Mouse (Mus musculus) heart, adult 2 months (tissue): ENCODE data around the gene Trpd52l3. TPM values are rescaled to one million over a fixed set of nuclear protein-coding genes. Genes with fewer than 3 reads are reported as not detected.

Source experiments
- DNase-seq, 2 experiments: peaks; one replicate each; pipeline ENCODE4 v3.0.0; 2021
- H3K27ac ChIP-seq: fragments of 200-600 bp; 2 replicates; pipeline ENCODE4 v1.8.1; 2022
- H3K27me3 ChIP-seq: fragments of 200-500 bp; 2 replicates; pipeline ENCODE4 v1.6.1; 2012; ENCODE audit warnings: mild to moderate bottlenecking, low read length, inconsistent platforms, mixed read lengths; ENCODE audit not compliant: control insufficient read depth, insufficient read depth
- H3K36me3 ChIP-seq: fragments of 200-500 bp; 2 replicates; pipeline ENCODE4 v1.6.1; 2012; ENCODE audit warnings: low read length, inconsistent platforms; ENCODE audit not compliant: control insufficient read depth, insufficient read depth
- H3K4me1 ChIP-seq: fragments of 200-500 bp; 2 replicates; pipeline ENCODE4 v1.6.1; 2011; ENCODE audit warnings: low read length; ENCODE audit not compliant: control insufficient read depth, insufficient read depth
- H3K4me3 ChIP-seq: fragments of 200-600 bp; 2 replicates; pipeline ENCODE4 v1.8.1; 2022
- H3K79me2 ChIP-seq: fragments of 200-500 bp; replicated peaks from 2 replicates; pipeline ENCODE4 v1.6.1; 2012; ENCODE audit warnings: mild to moderate bottlenecking, inconsistent platforms, low read length, moderate library complexity, mixed read lengths; ENCODE audit not compliant: control insufficient read depth, insufficient read depth
- H3K9ac ChIP-seq: fragments of 200-500 bp; 2 replicates; pipeline ENCODE4 v1.6.1; 2012; ENCODE audit warnings: low read depth, mild to moderate bottlenecking, control low read depth, inconsistent platforms, low read length, mixed read lengths
- CTCF ChIP-seq: fragments of 200-600 bp; IDR thresholded peaks from 2 replicates; pipeline ENCODE4 v1.8.1; 2022; ENCODE audit warnings: antibody characterized with exemption, mild to moderate bottlenecking, moderate library complexity
- EP300 ChIP-seq: fragments of 200-500 bp; IDR thresholded peaks from 2 replicates; pipeline ENCODE4 v1.6.1; 2011; ENCODE audit warnings: low read depth, low read length, control low read depth; ENCODE audit not compliant: insufficient read depth
- POLR2A ChIP-seq: fragments of 200-500 bp; IDR thresholded peaks from 2 replicates; pipeline ENCODE4 v1.6.1; 2011; ENCODE audit warnings: mild to moderate bottlenecking, low read depth, low read length, control low read depth; ENCODE audit not compliant: insufficient read depth
- WGBS: fragments of 180-500 bp; shearing (Covaris S2); methylation state at CpG from one replicate; pipeline ENCODE4 v1.1.7; 2018; 5-methylcytosine and 5-hydroxymethylcytosine counted together
- intact Hi-C: fragments of 180-260 bp; cut with DNase I; formaldehyde crosslinking; loops from one replicate; pipeline ENCODE4 v1.15.1; 2025
- long read RNA-seq: library from polyadenylated mRNA; stranded (forward); transcript quantifications from one replicate; pipeline ENCODE4 v2.0.0, GENCODE M21; 2021
- polyA plus RNA-seq: library from polyadenylated mRNA; depleted of rRNA; stranded (reverse); fragments of >200 nt; gene quantifications from 2 replicates; pipeline ENCODE4 v1.2.3, GENCODE M21; 2012; rRNA removed
- total RNA-seq, 2 experiments: library from RNA; stranded (reverse); gene quantifications; 2 replicates each; pipeline ENCODE4 v1.2.3; 2021

Gene Trpd52l3
- total RNA-seq (not detected), polyA plus RNA-seq (not detected in 2 replicates)
- long read RNA-seq, result 0 reads

GRCm38 (mm10) chr19:30003621-30004020 is at the start of gene Trpd52l3:
Trpd52l3 (plus strand) TSS chr19:30003790.
- Histone ChIP-seq H3K27me3 (no peaks in the 10 kb centered on the region), H3K27ac (no peak within 1 kb of the TSS), H3K9ac (no peak within 1 kb of the TSS), H3K36me3 (no peaks in the 10 kb centered on the region), H3K4me3 (no peak within 1 kb of the TSS), H3K79me2 (no peaks in the 10 kb centered on the region), H3K4me1 (no peaks in the 10 kb centered on the region)
- 90% methylated on average over 9 of the region's 9 CpGs for WGBS
- no peak for TF ChIP-seq CTCF
- TF ChIP-seq EP300, result no peak
- no peak for TF ChIP-seq POLR2A
- no peak for DNase-seq
- intact Hi-C loops, result no loop called here

GRCm38 (mm10) chr19:29953833-29954232 is 49.8 kb upstream of the Trpd52l3 start:
- 84% methylated on average over 3 of the region's 3 CpGs for WGBS

GRCm38 (mm10) chr19:29955454-29955853 is 48.1 kb upstream of the Trpd52l3 start:
- Histone ChIP-seq H3K4me3 (no peak overlapping the region), H3K27ac (no peak overlapping the region), H3K27me3 (no peaks in the 10 kb centered on the region), H3K36me3 (no peaks in the 10 kb centered on the region), H3K4me1 (no peaks in the 10 kb centered on the region), H3K9ac (no peak overlapping the region), H3K79me2 (no peaks in the 10 kb centered on the region)
- TF ChIP-seq POLR2A, result no peak
- TF ChIP-seq CTCF, result no peak
- no peak for TF ChIP-seq EP300
- 73% methylated on average over 2 of the region's 2 CpGs for WGBS
- no peak for DNase-seq
- intact Hi-C loops, result no loop called here

More at GRCm38 (mm10) chr19:29953833-29954232, 49.8 kb upstream of the Trpd52l3 start:
- Histone ChIP-seq H3K9ac (no peak overlapping the region), H3K36me3 (no peaks in the 10 kb centered on the region), H3K4me1 (no peaks in the 10 kb centered on the region), H3K79me2 (no peaks in the 10 kb centered on the region), H3K4me3 (no peak overlapping the region), H3K27ac (no peak overlapping the region), H3K27me3 (no peaks in the 10 kb centered on the region)
- TF ChIP-seq EP300 (no peak), CTCF (no peak), POLR2A (no peak)
- intact Hi-C loops, result no loop called here
- DNase-seq, result no peak

- 83% methylated on average over 4 of the region's 4 CpGs for WGBS
- no peak overlapping the region for H3K9ac ChIP-seq
- H3K27me3 ChIP-seq, result no peaks in the 10 kb centered on the region
- no peak overlapping the region for H3K27ac ChIP-seq
- no peak for DNase-seq
- no peak overlapping the region for H3K4me3 ChIP-seq
- 0 out of 2 replicates have a peak, but pooled peaks cover 1% of the 10 kb centered on the region for H3K4me1 ChIP-seq
- no peaks in the 10 kb centered on the region for H3K36me3 ChIP-seq
- intact Hi-C loops, result no loop called here
- TF ChIP-seq CTCF (no peak), POLR2A (no peak), EP300 (no peak)
- H3K79me2 ChIP-seq, result no peaks in the 10 kb centered on the region
These were observed 42.7 kb upstream of the Trpd52l3 start for GRCm38 (mm10) chr19:29960906-29961305.

- no peak for DNase-seq
- no peaks in the 10 kb centered on the region for H3K27me3 ChIP-seq
- H3K4me1 ChIP-seq, result 0 out of 2 replicates have a peak, but pooled peaks cover 1% of the 10 kb centered on the region
- 41% methylated on average over 6 of the region's 6 CpGs for WGBS
- H3K4me3 ChIP-seq, result no peak overlapping the region
- no peak overlapping the region for H3K9ac ChIP-seq
- H3K79me2 ChIP-seq, result no peaks in the 10 kb centered on the region
- intact Hi-C loops, result no loop called here
- H3K36me3 ChIP-seq, result no peaks in the 10 kb centered on the region
- H3K27ac ChIP-seq, result no peak overlapping the region
- TF ChIP-seq CTCF (no peak), EP300 (no peak), POLR2A (no peak)
These were observed 41.7 kb upstream of the Trpd52l3 start for GRCm38 (mm10) chr19:29961842-29962241.

GRCm38 (mm10) chr19:29963598-29964092 is 39.9 kb upstream of the Trpd52l3 start:
- WGBS, result 34% methylated on average over 2 of the region's 2 CpGs
- H3K27me3 ChIP-seq, result no peaks in the 10 kb centered on the region
- H3K27ac ChIP-seq, result no peak overlapping the region
- no peak for DNase-seq
- intact Hi-C loops, result no loop called here
- H3K36me3 ChIP-seq, result no peaks in the 10 kb centered on the region
- TF ChIP-seq EP300 (no peak), CTCF (no peak), POLR2A (no peak)
- H3K9ac ChIP-seq, result no peak overlapping the region
- H3K79me2 ChIP-seq, result no peaks in the 10 kb centered on the region
- no peak overlapping the region for H3K4me3 ChIP-seq
- 0 out of 2 replicates have a peak, but pooled peaks cover 1% of the 10 kb centered on the region for H3K4me1 ChIP-seq
